Mouse (Mus musculus) c-Kit-negative CD71-positive TER-119-positive erythroid progenitor cells, embryonic 14.5 days (primary cell): ENCODE measurements around the gene Lca5l.
A peak's percentile ranks its signal among the peaks of the same experiment; 100 is the strongest.

ENCODE experiments used
- DNase-seq: peaks from one replicate; pipeline ENCODE4 v3.0.0-alpha.2; 2013; ENCODE audit warnings: low read depth, low spot score

Gene Lca5l

DNA sequence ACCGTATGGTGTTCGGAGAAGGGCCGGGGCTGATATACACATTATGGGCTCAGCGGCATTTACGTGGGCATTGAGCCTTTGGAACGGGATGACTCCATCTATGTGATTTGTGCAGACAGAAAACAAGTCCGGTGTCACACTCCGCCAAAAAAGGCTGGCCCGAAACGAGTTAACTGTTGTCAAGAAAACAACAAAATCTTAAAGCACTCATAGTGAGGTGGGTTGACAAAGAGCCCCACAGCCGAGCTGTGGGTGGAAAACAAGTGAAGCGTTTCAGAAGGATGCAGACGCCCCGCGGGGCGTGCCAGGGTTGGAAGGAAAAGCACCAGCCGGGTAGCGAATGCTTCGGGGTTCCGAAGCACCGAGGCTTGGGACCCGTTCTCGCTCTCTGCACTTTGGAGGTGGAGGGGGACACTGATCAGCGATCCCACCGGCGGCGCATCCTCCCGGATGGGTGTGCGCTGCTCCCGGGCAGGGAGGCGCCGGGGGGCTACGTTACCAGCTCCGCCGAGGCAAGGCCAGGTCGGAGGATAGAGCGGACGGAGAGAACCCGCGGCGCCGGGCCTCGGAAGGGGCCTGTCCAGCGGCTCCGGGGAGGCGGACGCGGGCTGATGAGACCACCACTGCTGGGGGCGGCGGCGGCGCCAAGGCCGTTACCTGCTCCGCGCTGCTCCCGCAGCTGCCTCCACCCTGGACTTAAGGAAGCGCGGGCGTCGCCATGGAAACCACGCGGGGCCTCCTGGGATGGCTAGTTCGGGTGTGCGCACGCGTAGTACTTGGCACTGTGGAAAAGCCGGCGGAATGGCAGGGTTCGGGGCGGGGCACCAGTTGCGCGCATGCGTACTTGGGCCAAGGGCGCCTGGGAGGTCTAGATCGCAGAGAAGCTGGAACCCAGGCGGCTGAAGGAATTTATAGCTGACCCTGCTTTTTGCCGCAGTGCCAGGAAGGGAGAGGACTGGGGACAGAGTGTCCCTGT, at the start of gene Lca5l:
TSS of gene Lca5l (minus strand) at position 741 of the 976 bp plus-strand sequence.
- peak; percentile 78 for DNase-seq

DNA sequence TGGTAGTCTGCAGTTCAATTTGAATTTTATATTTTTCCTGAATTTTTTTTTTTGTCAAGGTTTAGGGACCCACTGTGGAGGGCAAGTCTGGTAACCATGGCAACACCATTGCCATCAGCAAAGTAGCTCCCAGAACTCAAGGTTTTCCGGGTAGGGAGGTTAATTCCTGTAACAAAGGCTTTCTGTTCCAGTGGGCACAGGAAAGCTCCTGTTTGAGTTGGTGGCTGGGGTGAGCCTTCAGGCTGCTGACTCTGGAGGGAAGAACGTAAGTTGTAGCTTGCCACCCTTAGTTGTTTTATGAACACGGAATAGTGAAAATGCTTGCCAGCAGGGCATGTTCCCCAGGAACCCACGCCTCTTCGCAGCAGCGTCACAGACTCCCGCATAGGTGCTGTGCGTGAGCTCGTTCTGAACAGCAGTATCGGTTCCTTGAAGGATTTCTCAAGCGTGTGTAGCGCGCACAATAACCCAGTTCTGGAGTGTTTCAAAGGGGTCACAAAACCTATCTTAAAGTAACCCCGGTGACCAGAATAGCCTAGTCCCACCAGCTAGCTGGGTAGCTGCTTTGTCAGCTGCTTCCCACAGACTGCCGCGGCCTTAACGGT, 43.4 kb upstream of the Lca5l start, which contains the start of gene B3galt5:
TSS of gene B3galt5 (plus strand) at position 436 of the 605 bp plus-strand sequence.
- no peak for DNase-seq

DNA sequence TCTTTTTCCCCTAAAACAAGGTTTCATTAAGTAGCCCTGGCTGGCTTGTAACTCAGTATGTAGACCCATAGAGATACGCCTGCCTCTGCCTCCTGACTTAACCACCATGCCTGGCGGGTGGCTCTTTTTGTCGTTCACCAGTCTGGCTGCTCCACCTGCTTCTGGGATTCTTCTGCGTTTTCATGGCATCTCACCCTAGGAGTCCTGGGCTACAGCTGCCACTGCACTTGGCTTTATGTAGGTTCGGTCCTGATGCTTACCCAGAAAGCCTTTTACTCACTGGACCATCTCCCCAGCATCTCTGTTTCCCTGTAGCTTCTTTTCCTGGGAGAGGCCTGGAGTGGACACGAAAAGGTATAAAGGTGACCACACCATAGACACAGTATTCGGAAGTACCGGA, 41.9 kb upstream of the Lca5l start:
- DNase-seq, result no peak

DNA sequence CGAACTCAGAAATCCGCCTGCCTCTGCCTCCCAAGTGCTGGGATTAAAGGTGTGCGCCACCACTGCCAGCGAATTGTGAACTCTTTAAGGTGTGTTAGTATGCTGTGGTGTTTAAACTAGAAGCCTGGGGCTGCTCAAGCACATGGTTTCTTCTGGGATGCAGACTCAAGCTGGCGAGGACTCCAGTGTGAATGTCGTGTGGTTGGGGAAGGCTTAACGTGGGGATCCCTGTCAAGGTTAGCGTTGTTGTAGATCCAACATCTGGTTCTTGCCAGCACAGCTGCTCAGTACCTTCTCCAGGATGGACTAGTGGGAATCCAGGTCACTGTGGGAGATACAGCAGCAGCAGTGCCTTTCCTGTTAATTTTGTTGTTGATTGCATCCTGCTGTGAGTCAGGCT, 39.9 kb upstream of the Lca5l start:
- DNase-seq, result no peak

DNA sequence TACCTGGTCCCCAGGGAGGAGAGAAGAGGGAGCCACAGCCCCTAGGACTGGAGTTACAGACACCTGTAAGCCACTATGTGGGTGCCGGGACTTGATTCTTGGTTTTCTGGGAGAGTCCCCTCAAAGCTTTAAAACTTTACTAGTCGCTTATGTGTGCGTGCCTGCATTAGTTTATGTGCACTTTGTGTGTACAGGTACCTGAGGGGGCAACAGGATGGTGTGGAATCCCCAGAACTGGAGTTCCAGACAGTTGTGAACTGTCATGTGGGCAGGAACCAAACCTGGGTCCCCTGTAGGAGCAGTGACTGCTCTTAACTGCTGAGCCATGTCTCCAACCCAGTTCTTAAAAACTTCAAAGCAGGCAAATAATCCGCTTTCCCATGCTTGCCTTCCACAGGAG, 39.2 kb upstream of the Lca5l start:
- DNase-seq, result no peak

DNA sequence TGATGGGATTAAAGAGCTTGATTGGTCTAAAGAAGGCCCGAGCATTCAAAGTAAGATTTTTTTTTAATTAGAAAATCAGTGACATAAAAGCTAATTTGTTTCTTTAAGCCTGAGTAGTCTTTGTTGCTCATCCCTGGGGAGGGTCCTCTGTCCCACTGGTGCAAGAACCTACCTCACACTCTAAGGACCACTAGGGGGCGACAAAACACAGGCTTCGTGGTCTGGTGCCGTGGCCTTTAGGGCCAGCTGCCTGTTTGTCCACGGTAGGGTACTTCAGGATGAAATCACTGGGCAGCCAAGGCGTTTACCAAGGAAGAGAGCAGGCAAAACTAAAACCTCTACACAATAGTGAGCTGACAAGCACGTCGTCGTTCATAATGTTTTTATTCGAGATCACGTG, 38.3 kb upstream of the Lca5l start:
- peak; percentile 19 for DNase-seq

DNA sequence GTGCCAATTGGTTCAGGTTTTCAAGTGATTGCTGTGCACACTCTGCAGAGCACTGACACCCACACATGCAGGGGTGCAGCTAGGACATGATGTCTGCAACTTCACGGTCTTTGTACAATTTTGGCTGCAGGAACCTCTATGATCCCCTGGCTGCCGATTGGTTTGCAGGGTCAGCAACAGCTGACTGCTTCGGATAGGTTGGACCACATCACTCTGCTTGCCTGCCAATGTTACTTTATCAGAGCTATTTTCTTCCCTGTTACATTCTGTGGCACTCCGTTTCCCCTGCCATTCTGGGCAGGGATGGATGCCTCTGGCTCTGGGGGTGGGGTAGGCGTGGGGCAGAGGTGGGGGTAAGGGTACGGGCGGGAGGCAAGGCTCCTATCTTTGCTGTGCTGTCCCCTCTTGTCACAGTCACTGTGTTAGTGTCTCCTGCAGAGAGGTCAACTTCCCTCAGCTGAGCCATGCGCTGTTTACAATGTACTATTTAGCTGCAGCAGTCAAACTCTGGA, 37.0 kb upstream of the Lca5l start:
- DNase-seq, result no peak

DNA sequence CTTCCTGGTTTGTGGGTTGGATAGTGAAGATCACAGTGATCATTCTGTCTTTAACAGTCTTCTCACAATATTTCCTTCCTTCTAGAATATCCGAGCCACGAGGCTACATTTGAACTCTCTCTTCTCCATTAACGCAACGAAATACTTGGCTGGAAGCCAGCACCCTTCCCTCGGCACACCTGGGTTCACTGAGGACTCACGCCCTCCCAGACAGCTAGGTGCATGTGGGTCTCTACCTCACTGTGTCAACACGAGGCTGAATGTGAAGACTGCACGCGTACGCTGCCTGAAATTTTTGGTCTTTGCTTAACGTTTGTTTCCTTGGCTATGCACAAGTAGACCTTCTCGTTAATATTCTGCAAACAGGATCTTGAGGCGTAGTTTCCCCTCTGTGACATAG, 36.4 kb upstream of the Lca5l start:
- no peak for DNase-seq

DNA sequence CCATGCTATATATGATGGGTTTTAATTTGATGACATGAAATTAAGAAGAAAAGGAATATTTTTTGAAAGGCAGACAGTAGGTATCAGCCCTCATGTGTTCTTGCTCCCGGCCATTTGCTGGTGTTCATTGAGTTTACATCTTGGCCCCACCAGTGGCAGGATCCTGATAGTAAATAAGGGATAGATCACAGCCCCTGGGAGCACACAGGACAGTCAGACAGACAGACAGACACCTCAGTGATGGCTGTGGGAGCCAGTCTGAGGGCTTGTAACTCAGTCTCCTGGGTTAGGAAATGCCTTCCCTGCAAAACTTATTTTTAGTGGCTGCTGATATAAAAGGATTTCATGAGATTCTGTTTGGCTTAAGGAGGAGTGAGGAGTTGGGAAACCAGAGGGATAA, 30.4 kb upstream of the Lca5l start:
- DNase-seq, result no peak

DNA sequence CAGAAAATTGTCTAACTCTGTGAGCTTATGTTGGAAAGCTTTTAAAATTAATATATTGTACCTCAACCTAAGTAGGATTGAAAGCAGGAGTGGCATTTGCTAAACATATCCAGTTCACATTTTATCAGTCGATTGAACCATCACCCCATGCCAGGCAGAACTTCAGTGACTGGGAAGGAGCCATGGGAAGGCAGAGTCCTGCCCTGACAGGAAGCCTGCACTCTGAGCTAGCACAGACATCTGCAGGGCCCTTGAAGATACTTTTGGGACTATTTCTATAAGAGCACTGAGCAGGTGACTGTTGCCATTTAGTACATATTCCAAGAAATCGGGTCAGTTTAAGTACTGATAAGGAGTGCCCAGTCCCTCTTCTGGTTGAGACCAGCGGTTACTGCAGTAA, 29.9 kb upstream of the Lca5l start:
- no peak for DNase-seq

DNA sequence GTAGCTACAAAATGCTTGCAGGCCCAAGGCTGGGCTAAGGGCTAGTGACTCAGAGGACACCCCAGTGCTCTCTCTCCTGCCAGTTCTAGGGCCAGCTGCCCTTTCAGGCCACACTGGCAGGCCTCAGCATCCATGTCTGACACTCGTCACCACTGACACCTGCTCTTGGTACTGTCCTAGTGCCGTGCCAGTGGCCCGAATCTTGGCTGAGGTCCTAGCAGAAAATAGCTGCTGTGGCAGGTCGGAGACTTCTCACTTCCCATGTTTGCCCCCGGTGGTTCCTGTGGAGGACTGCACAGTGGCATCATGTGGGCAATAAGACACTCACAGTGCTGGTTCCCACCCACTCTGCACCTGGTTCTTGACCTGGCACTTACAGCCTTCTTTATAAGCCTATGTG, 29.4 kb upstream of the Lca5l start:
- DNase-seq, result no peak

DNA sequence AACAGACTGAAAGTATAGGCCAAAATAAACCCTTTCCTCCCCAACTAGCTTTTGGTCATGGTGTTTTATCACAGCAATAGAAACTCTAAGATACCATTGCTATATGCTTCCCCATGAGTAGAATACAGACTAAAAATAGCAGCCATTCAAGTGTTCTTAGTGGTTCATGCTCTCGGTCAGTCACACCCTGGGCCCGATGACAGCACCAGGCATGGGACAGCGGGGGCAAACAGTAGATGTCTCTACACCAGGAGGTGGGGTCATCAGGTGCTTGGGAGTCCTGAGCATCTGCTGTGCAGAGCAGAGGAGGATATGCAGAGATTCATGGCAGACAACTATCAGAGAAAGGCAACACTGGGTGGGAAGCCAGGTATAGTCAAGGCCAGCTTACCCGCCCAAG, 21.0 kb upstream of the Lca5l start:
- no peak for DNase-seq

DNA sequence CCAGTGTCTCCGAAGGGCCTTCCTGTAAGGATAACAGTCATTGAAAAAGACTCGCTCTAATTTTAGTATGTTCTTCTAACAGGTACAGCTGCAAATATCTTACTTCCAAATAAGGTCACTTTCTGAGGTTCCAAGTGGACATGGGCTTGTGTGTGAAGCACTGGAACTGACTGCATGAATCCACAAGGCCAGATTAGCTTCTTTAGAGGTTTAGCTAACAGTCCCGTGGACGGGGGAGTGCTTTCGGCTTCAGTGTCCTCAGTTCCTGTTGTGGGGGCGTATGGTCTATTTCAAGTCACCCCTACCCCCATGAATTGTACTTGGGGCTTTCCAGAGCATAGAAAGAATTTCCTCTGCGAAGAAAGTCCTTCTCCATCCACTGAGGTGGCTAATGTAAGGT, 18.8 kb upstream of the Lca5l start:
- DNase-seq, result no peak

DNA sequence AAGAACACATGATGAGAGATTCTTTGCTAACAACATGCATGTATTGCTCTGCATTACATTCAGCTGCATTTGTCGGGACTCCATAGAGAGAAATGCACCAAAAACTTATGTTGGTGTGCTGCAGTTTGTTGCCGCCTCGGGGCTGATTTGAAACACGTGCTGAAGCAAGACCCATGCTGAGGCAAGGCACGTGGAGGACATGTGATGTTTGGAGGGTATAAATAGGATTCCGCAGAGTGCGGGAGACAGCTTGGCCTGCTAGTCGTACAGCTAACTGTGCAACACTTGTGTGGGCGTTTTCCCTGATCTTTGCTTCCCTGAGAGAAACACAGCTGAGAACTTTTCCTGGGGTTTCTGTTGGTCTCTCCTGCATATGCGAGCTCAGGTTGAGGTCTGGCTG, 17.7 kb upstream of the Lca5l start:
- DNase-seq, result no peak

DNA sequence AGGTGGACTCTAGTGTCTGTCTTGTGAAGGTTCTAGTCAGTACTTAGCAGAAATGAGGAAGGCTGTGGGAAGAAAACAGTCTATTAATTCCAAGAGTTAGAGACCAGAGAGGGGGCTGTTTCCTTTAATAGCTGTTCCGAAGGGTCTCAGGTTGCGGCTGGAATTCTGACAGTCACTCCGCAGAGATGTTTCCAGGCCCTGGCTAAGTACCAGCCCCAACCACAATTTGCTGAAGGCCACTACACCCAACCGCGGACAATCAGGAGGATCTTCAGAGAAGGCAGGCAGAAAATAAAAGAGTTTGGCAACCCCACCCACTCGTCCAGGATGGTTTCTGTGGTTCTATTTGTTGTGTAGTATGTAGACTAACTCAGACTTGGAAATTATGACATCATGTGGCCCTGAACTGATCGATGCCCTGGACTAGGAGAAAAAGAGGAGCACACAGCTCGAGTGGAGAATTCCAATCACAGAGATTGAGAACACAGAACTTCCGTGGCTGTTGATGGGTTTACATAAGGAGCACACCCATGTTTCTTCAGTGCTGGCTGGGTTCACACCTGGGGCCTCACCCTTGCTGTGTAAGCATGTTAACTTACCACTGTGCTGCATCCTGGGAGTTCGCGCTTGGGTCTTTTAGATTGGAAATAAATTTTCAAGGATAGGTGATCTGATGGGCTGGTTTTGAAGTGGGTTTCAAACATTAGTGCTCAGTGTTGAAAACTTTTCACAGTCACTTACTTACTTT, 9.6 kb upstream of the Lca5l start:
- DNase-seq, result no peak

DNA sequence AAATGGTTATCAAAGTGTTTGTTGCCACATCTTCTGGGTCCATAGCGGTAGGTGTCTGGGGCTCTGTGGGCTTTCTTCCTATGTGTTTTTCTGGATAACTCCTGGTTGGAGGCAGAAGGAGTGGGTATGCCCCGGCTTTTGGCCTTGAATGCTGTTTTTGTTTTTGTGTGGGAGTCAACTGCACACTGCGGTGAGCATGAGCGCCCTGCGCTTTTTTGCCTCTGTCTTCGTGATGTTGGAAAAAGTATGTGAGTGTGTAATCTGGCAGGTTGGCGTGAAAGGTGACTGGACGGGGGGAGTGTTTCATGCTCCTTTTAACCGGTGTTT, 8.6 kb upstream of the Lca5l start:
- DNase-seq, result no peak

DNA sequence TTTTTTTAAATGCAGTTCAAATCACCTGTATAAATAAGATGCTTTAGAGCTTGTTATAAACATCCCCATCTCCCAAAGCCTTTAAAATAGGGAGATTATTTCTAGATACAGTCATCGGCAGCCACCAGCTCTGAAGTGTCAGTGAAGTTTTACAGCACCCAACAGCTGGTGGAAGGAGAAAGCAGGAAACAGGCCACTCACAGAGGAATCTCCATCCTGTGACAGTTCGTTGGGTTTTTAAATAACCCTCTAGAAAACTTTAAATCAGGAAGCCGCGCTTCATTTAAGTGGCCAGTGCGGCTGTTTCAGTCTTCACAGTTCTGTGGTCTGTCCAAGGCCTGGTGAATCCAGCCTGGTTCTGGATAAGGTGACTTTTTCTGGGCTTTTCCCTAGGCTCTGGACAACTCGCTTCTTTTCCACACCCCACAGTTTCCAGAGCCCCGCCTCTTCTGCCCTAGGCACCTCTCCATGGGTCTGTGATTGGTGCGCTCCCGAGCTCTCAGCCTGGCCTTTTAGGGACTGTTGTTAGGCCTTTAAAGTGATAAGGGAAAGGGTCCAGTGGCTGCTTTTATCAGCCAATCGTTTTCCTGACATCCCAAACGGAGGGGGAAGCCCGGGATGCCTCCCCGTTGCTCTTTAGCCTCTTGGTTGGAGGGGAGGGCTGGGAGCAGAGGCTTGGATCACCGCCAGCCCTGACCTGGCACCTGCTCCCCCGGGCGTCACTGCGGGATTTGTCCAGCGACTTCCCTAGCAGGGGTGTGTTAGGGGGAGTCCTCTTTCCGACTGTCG, 8.0 kb upstream of the Lca5l start, which contains the start of gene Sh3bgr:
TSS of gene Sh3bgr (plus strand) at position 538 of the 789 bp plus-strand sequence.
- DNase-seq, result no peak

DNA sequence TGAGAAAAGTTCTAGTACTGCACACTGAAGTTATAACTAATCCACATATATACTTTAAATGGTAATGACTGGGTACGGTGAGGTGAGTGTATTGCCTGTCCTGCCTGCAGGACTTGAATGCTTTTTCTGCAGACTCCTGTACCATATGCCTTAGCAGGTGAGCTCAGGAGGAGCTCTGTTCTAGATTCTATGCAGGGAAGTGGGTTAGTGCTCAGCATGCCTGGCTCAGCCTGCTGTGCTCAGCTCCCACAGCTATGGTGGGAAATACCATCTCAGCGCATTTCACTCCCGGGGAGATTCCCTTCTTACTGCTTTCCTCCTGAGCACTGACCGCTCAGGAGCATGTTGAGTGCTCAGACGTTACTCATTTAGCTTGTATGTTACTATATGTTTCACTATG, 4.5 kb downstream of the Lca5l start:
- no peak for DNase-seq

DNA sequence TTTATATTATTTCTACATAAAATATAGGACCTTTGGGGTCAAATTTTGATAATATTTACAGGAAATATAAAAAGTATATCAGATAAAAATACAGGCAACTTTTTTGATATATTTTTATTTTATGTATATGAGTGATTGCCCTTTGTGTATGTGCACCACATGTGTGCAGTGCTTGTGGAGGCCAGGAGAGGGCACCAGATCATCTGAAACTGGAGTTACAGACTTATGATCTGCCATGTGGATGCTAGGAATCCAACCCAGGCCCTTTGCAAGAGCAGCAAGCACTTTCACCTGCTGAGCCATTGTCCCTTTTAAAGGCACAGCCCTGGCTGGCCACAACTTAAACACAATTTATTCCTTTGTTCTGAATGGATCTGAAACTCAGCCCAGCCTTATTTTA, 12.9 kb downstream of the Lca5l start:
- DNase-seq, result no peak

DNA sequence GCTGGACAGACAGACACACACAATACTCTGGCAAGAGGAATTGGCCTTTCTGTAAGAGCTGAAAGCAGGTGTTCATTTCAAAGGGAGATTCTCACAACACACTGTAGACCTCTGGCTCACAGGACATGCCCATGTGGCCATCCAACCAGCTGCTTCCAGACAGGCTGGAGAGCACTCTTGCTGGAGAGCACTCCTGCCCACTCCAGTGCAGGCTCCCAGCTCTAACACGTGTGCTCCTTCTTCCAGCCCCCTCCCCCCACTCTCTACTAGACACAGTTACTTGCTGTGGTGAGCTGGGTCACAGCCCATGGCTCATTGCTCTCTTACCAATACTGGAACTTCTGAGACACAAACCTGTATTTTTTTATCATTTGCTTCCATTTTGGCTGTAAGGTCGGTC, 16.7 kb downstream of the Lca5l start:
- no peak for DNase-seq

DNA sequence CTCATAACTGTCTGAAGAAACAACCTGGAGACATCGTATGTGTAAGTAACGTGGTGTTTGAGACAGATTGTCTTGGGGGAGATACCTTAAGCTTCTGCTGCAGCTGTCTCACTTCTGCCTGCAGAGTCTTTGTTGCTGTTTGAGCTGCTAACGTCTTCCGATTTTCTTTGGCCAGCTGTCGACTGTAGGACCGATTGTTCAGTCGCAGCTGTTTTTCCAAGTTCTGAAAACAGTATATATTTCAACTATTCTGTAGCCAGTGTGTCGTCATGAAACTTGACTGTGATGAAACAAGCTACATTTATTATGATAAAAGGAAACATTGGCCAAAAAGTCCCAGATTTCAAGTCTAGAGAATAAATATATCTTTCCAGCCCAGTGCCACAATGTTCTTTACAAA, 18.4 kb downstream of the Lca5l start:
- DNase-seq, result no peak
